Mouse (Mus musculus) midbrain, embryonic 16.5 days (tissue): ENCODE measurements around the gene Pwwp2b. TPM values are rescaled to one million over a fixed set of nuclear protein-coding genes. Genes with fewer than 3 reads are reported as not detected.

Source experiments
- polyA plus RNA-seq: library from polyadenylated mRNA; unstranded; fragments of >200 nt; fragmentation: Nextera tagmentation; extraction: Ambion mirVana; gene quantifications from 2 replicates; pipeline ENCODE4 v1.2.1, GENCODE M21; 2015

Pwwp2b gene
- polyA plus RNA-seq, 1 experiment from 2014 or later = 4.4 TPM

Other genes with a start within 250 kb of the Pwwp2b start
- gene Dpysl4, start 162.5 kb upstream of the Pwwp2b start, polyA plus RNA-seq = 176 and 181 TPM in 2 replicates
- 6.2 and 7.0 TPM in 2 replicates for gene Lrrc27, start 35.5 kb upstream of the Pwwp2b start, polyA plus RNA-seq
- 3.2 and 3.7 TPM in 2 replicates for gene Stk32c, start 35.2 kb upstream of the Pwwp2b start, polyA plus RNA-seq
- 15.3 and 15.4 TPM in 2 replicates for gene Inpp5a, start 140.6 kb downstream of the Pwwp2b start, polyA plus RNA-seq